Mouse (Mus musculus): ENCODE data around the gene Zfp316. TPM values are rescaled to one million over a fixed set of nuclear protein-coding genes. Genes with fewer than 3 reads are reported as not detected.

Zfp316 gene
- total RNA-seq, 2 experiments from 2014 or later: 0.76 TPM; not detected in 1

DNA sequence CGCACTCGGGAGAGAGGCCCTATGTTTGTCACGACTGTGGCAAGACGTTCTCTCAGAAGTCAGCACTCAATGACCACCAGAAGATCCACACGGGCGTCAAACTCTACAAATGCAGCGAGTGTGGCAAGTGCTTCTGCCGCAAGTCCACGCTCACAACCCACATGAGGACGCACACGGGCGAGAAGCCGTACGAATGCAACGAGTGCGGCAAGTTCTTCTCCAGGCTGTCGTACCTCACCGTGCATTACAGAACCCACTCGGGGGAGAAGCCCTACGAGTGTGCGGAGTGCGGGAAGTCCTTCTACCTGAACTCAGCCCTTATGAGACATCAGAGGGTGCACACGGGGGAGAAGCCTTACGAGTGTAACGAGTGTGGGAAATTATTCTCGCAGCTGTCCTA, 24.9 kb downstream of the Zfp316 start:
- ATAC-seq (replicated peaks; ENCODE audit: low FRiP score, poor library complexity, severe bottlenecking): no peak

- ATAC-seq (replicated peaks; ENCODE audit: low FRiP score, poor library complexity, severe bottlenecking): no peak
Observed at GRCm38 (mm10) chr5:143236036-143236435, 33.8 kb downstream of the Zfp316 start.

DNA sequence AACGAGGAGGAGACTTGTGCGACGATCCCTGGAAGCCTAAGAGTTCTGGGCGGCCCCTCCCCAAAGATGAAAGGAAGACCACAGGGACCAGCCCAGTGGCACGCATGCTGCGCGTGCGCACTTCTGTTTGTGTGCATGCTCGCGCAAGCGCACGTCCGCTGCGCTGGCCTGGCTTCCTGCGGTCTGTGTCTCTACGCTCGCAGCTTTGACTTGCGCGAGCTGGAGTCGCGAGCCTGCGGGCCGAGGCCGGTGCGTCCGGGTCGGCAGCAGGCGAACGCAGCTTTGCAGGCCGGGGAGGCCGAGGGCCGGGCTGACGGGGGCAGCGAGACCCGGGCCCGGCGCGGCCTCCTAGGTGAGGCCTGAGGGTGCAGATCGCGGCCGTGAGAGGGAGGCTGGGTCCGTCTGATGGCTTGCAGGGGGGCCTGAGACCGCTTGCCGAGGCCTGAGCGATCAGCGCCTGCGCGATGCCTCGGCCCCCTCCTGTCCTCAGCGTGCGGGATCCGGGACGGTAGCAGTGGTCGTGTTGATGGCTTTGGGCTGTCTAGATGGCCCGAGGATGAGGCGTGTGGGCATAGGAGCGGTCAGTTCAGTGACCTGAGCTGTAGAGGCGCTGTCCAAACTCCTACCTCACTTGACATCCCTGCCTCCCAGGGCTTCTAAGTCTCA, 34.7 kb downstream of the Zfp316 start, which contains the start of gene Zfp12:
TSS of gene Zfp12 (plus strand) at position 136 of the 666 bp plus-strand sequence.
- peak; percentile 69 for ATAC-seq (replicated peaks; ENCODE audit: low FRiP score, poor library complexity, severe bottlenecking)

DNA sequence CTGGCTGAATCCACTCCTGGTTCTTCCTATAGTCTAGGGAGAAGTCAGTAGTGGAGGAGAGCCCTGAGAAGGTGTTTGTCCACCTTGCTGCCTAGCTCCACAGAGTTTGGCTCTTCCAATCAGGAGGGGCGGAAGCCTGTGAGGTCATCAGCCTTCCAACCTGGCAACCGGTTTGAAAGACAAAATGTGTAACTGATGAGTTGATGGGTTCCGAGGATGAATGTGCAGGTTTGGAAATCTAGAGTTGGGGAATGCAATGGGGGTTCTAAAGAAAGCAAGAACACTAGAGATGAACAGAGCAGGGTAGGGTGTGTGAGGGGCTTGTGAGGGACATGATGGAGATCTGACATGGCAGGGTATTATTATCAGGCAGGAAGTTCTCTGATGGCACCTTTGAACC, 43.0 kb downstream of the Zfp316 start, which contains the start of gene Spdye4a:
TSS of gene Spdye4a (minus strand) at position 101 of the 400 bp plus-strand sequence.
- no peak for ATAC-seq (replicated peaks; ENCODE audit: low FRiP score, poor library complexity, severe bottlenecking)

DNA sequence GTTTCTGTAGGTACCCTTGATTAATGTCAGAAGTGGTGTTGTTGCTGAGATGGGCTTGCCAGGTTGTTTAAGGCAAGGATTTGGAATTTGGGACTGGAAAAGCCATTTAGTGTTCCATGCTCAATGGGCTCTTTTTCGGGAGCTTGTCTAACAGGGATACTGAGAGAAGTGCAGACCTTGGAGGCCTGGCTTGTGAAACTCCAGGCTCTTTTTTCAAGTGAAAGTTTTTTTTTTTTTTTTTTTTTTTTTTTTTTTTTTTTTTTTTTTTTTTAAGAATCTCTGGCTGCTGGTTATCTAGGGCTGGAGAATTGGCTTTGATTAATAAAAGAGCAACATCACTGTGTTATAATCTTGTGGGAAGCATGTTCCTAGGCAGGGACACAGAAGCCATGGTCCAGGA, 47.5 kb downstream of the Zfp316 start:
- ATAC-seq (replicated peaks; ENCODE audit: low FRiP score, poor library complexity, severe bottlenecking): no peak

GRCm38 (mm10) chr5:143220996-143221395, 48.8 kb downstream of the Zfp316 start:
- no peak for ATAC-seq (replicated peaks; ENCODE audit: low FRiP score, poor library complexity, severe bottlenecking)

DNA sequence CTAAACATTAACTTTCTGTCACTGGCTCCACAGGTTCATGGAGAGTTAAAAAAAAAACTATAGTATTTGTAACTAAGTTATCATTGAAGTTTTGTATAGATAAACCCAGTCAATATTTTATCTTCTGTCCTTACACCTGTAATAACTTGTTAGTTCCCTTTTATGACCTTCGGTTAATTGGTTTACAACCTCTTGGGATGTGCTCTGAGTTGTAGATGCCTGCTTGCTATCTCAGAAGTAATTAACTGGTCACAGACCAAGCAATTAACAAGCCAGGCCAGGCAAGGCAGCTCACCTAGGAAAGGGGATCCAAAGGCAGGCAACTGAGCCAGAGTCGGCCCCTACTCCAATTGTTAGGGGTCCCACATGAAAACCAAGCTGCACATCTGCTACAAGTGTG, 56.0 kb downstream of the Zfp316 start:
- ATAC-seq (replicated peaks; ENCODE audit: low FRiP score, poor library complexity, severe bottlenecking): no peak

DNA sequence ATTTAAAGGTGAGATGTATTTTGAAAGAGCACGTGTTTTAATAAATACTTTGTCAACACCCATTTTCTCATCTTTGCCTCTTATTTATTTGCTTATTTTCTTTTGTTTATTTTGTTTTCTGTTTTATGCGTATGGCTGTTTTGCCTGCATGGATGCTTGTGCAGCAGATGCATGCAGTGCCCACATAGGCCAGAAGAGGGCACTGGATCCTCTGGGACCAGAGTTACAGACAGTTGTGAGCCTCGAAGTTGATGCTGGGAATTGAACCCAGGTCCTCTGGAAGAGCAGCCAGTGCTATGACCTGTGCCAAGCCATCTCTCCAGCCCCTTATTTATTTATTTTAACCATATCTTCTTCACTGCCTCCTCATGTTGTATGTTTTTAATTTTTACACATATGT, 64.8 kb downstream of the Zfp316 start:
- no peak for ATAC-seq (replicated peaks; ENCODE audit: low FRiP score, poor library complexity, severe bottlenecking)

Other genes starting within 250 kb of the Zfp316 start
- gene Rnf216, start 157.0 kb downstream of the Zfp316 start, total RNA-seq (2015; ENCODE audit: low replicate concordance): 31.0 and 33.1 TPM in 2 replicates
- gene Rnf216, start 157.0 kb downstream of the Zfp316 start, total RNA-seq (2017; ENCODE audit: low replicate concordance): 31.1 and 45.7 TPM in 2 replicates
- gene Olfr718-ps1, start 122.4 kb downstream of the Zfp316 start, total RNA-seq (2015; ENCODE audit: low replicate concordance): not detected in 2 replicates
- gene Olfr718-ps1, start 122.4 kb downstream of the Zfp316 start, total RNA-seq (2017; ENCODE audit: low replicate concordance): not detected in 2 replicates
- 1.4 and 3.4 TPM in 2 replicates for gene Rbak, start 89.2 kb downstream of the Zfp316 start, total RNA-seq (2015; ENCODE audit: low replicate concordance)
- 0.39 and 1.4 TPM in 2 replicates for gene Rbak, start 89.2 kb downstream of the Zfp316 start, total RNA-seq (2017; ENCODE audit: low replicate concordance)
- gene Spdye4b, start 89.0 kb downstream of the Zfp316 start, total RNA-seq (2015; ENCODE audit: low replicate concordance): not detected in 2 replicates
- gene Spdye4b, start 89.0 kb downstream of the Zfp316 start, total RNA-seq (2017; ENCODE audit: low replicate concordance): not detected in 2 replicates
- not detected in 2 replicates for gene Spdye4a, start 43.1 kb downstream of the Zfp316 start, total RNA-seq (2015; ENCODE audit: low replicate concordance)
- gene Spdye4a, start 43.1 kb downstream of the Zfp316 start, total RNA-seq (2017; ENCODE audit: low replicate concordance): not detected in 2 replicates
- gene Zfp12, start 34.9 kb downstream of the Zfp316 start, total RNA-seq (2015; ENCODE audit: low replicate concordance): 0.36 TPM in 1 of 2 replicates, not detected in the other
- 0.68 and 1.7 TPM in 2 replicates for gene Zfp12, start 34.9 kb downstream of the Zfp316 start, total RNA-seq (2017; ENCODE audit: low replicate concordance)
- gene Zfp853, start 23.6 kb upstream of the Zfp316 start, total RNA-seq (2015; ENCODE audit: low replicate concordance): not detected in 2 replicates
- gene Zfp853, start 23.6 kb upstream of the Zfp316 start, total RNA-seq (2017; ENCODE audit: low replicate concordance): not detected in 2 replicates
- gene E130309D02Rik, start 45.3 kb upstream of the Zfp316 start, total RNA-seq (2015; ENCODE audit: low replicate concordance): 14.7 and 20.9 TPM in 2 replicates
- 7.8 and 8.2 TPM in 2 replicates for gene E130309D02Rik, start 45.3 kb upstream of the Zfp316 start, total RNA-seq (2017; ENCODE audit: low replicate concordance)
- 16.6 and 43.6 TPM in 2 replicates for gene Zdhhc4, start 59.2 kb upstream of the Zfp316 start, total RNA-seq (2015; ENCODE audit: low replicate concordance)
- gene Zdhhc4, start 59.2 kb upstream of the Zfp316 start, total RNA-seq (2017; ENCODE audit: low replicate concordance): 11.6 and 29.8 TPM in 2 replicates
- gene Grid2ip, start 87.3 kb upstream of the Zfp316 start, total RNA-seq (2015; ENCODE audit: low replicate concordance): not detected in 2 replicates
- gene Grid2ip, start 87.3 kb upstream of the Zfp316 start, total RNA-seq (2017; ENCODE audit: low replicate concordance): not detected in 2 replicates
- gene Kdelr2, start 133.8 kb upstream of the Zfp316 start, total RNA-seq (2015; ENCODE audit: low replicate concordance): 42.5 and 44.0 TPM in 2 replicates
- 31.8 and 44.3 TPM in 2 replicates for gene Kdelr2, start 133.8 kb upstream of the Zfp316 start, total RNA-seq (2017; ENCODE audit: low replicate concordance)
- 14.1 and 22.2 TPM in 2 replicates for gene Daglb, start 194.6 kb upstream of the Zfp316 start, total RNA-seq (2015; ENCODE audit: low replicate concordance)
- gene Daglb, start 194.6 kb upstream of the Zfp316 start, total RNA-seq (2017; ENCODE audit: low replicate concordance): 14.1 and 16.0 TPM in 2 replicates

Data from erythroid progenitor cell, adult 5-6 weeks (primary cell).